Mouse (Mus musculus): ENCODE measurements around the gene Tmem14c. TPM values are rescaled to one million over a fixed set of nuclear protein-coding genes. Genes with fewer than 3 reads are reported as not detected.
"Not testable (repeated sequence)": the region's sequence is repeated elsewhere in the genome, so short reads cannot be mapped to it uniquely, and the experiment has no call there.

Gene Tmem14c
- polyA plus RNA-seq, 1 experiment from 2014 or later = 257 TPM

DNA sequence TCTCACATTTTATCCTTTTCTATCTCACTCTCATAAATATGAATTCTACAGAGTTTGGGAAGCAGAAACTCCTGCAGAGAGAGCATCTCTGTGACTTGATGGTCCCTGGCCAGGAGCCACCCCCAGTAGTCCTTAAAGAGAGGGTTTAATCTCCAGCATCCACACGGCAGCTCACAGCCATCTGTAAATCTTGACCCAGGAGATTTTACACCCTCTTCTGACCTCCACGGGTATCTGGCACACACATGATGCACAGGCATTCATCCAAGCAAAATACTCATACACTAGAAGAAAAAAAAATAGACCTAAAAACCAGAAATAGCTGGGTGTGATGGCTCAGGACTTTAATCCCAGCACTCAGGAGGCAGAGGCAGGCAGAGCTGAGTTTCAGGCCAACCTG lies 27.7 kb upstream of the Tmem14c start:
- no peak overlapping the region for H3K27ac ChIP-seq
- H3K9me3 ChIP-seq (replicated peaks; ENCODE audit: low read length) = no peaks in the 10 kb centered on the region
- H3K36me3 ChIP-seq (ENCODE audit: insufficient read depth, low read length) = no peaks in the 10 kb centered on the region
- H3K9ac ChIP-seq (ENCODE audit: low read depth, low read length) = no peak overlapping the region
- no peak for DNase-seq (ENCODE audit: low spot score)
- no peak for TF ChIP-seq CTCF (IDR thresholded peaks at IDR 0.05; ENCODE audit: low read depth)
- 47% methylated on average over 2 of the region's 2 CpGs for WGBS
- ATAC-seq (replicated peaks; ENCODE audit: low FRiP score, low read depth) = no peak
- no peak overlapping the region for H3K4me3 ChIP-seq (replicated peaks; ENCODE audit: low read depth, low read length)
- H3K4me1 ChIP-seq (replicated peaks; ENCODE audit: insufficient read depth, low read length) = no peaks in the 10 kb centered on the region
- no peak overlapping the region for H3K4me2 ChIP-seq (ENCODE audit: low read length)
- no peaks in the 10 kb centered on the region for H3K27me3 ChIP-seq (ENCODE audit: insufficient read depth, low read length)

DNA sequence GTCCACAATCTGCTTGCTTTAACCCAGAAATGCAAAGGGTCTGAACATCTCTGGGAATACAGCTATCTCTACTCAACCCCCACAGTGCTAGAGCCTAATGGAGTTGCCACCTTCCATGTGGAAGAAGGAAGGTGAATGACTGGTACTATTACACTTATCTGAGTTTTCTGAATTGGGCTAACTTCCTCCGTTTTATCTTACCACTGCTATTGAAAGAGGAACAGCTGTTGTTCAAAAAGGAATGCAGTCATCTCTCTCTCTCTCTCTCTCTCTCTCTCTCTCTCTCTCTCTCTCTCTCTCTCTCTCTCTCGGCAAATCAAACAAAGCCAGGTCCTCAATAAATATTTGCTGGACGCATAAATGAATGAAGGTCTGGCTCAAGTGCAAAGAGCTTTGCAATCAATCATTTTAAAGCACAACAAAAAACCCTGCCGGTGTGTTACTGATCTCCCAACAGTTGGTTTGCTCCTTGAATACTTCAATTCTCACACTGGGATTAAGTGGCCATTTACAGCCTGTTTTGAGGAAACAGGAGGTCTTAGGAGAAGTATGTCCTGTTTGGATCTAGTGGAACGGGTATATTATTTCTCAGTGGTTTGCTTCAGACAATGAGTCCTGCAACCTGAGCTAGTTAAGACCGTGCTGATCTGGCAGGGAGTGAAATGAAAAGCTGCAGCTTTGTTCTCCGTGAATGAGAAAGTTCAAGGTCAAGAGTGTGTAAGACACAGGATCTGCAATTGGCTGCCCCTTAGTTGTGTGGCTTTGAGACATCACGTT lies 21.4 kb upstream of the Tmem14c start:
- peak; percentile 46 for ATAC-seq (replicated peaks; ENCODE audit: low FRiP score, low read depth)
- Histone ChIP-seq H3K27ac (peak overlapping the region; percentile 36; the same call in 1 of the 2 replicates), H3K4me3 (replicated peaks; ENCODE audit: low read depth, low read length) (no peak overlapping the region), H3K4me2 (ENCODE audit: low read length) (peak overlapping the region; percentile 2; the same call in 1 of the 2 replicates), H3K27me3 (ENCODE audit: insufficient read depth, low read length) (no peaks in the 10 kb centered on the region), H3K9ac (ENCODE audit: low read depth, low read length) (no peak overlapping the region), H3K4me1 (replicated peaks; ENCODE audit: insufficient read depth, low read length) (0 out of 2 replicates have a peak, but pooled peaks cover 2% of the 10 kb centered on the region), H3K9me3 (replicated peaks; ENCODE audit: low read length) (no peaks in the 10 kb centered on the region), H3K36me3 (ENCODE audit: insufficient read depth, low read length) (no peaks in the 10 kb centered on the region)
- DNase-seq (ENCODE audit: low spot score) = peak; percentile 79
- 8% methylated on average over 8 of the region's 8 CpGs for WGBS
- TF ChIP-seq CTCF (IDR thresholded peaks at IDR 0.05; ENCODE audit: low read depth) = no peak

DNA sequence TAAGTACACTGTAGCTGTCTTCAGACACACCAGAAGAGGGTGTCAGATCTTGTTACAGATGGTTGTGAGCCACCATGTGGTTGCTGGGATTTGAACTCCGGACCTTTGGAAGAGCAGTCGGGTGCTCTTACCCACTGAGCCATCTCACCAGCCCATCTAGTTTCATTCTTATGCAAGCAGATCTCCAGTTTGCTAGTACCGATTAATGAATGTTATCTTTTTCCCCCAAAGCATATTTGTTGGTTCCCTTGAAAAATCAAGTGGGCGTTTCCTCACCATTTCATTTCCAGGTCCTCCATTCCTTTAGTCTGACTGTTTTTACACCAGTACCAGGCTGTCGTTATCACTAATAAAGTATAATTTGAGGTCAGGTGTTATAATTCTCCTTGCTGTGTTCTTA lies 17.6 kb upstream of the Tmem14c start:
- ATAC-seq (replicated peaks; ENCODE audit: low FRiP score, low read depth); H3K9ac ChIP-seq (ENCODE audit: low read depth, low read length); H3K27ac ChIP-seq; H3K4me3 ChIP-seq (replicated peaks; ENCODE audit: low read depth, low read length); H3K4me1 ChIP-seq (replicated peaks; ENCODE audit: insufficient read depth, low read length); H3K4me2 ChIP-seq (ENCODE audit: low read length); H3K27me3 ChIP-seq (ENCODE audit: insufficient read depth, low read length); H3K36me3 ChIP-seq (ENCODE audit: insufficient read depth, low read length); DNase-seq (ENCODE audit: low spot score); H3K9me3 ChIP-seq (replicated peaks; ENCODE audit: low read length): not testable (repeated sequence)
- WGBS = 89% methylated on average over 5 of the region's 5 CpGs

DNA sequence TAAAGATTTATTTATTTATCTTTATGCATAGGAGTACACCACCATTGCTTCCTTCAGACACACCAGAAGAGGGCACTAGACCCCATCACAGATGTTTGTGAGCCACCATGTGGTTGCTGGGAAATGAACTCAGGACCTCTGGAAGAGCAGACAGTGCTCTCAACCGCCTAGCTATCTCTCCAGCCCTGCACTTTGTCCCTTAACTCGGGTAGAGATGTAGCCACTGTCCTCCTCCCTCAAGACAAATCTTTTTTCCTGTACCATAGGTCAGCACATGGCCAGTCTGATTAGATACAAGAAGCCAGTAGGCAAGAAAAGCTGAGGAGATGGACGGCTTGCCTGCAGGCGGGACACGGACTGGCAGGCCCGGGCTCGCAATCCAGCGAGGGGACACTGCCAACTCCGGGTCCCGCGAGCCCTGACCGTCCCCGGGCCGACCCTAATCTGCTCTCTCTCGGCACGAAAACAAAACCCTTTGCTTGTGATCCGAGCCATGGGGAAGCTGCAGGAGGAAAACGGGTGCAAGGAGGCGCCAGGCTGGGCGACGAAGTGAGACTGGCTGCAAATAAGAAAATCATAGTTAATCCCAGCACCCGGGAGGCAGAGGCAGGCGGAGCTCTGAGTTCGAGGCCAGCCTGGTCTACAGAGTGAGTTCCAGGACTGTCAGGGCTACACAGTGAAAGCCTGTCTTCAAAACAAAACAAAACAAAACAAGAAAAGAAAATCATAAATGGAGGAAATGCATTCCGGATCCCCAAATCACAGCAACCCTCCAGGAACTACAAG lies 15.8 kb upstream of the Tmem14c start:
- DNase-seq (ENCODE audit: low spot score) (peak; percentile 53), ATAC-seq (replicated peaks; ENCODE audit: low FRiP score, low read depth) (peak; percentile 68)
- peak; percentile 65 for TF ChIP-seq CTCF (IDR thresholded peaks at IDR 0.05; ENCODE audit: low read depth)
- peak overlapping the region; percentile 83 for H3K4me2 ChIP-seq (ENCODE audit: low read length)
- H3K9me3 ChIP-seq (replicated peaks; ENCODE audit: low read length) = no peaks in the 10 kb centered on the region
- under 1% methylated on average over 25 of the region's 25 CpGs for WGBS
- peak overlapping the region; percentile 85 for H3K9ac ChIP-seq (ENCODE audit: low read depth, low read length)
- peaks cover 8% of the 10 kb centered on the region; the same call in 1 of the 2 replicates for H3K4me1 ChIP-seq (replicated peaks; ENCODE audit: insufficient read depth, low read length)
- no peaks in the 10 kb centered on the region for H3K27me3 ChIP-seq (ENCODE audit: insufficient read depth, low read length)
- peak overlapping the region; percentile 99 for H3K4me3 ChIP-seq (replicated peaks; ENCODE audit: low read depth, low read length)
- peak overlapping the region; percentile 98 for H3K27ac ChIP-seq
- 0 out of 2 replicates have a peak, but pooled peaks cover 6% of the 10 kb centered on the region for H3K36me3 ChIP-seq (ENCODE audit: insufficient read depth, low read length)

DNA sequence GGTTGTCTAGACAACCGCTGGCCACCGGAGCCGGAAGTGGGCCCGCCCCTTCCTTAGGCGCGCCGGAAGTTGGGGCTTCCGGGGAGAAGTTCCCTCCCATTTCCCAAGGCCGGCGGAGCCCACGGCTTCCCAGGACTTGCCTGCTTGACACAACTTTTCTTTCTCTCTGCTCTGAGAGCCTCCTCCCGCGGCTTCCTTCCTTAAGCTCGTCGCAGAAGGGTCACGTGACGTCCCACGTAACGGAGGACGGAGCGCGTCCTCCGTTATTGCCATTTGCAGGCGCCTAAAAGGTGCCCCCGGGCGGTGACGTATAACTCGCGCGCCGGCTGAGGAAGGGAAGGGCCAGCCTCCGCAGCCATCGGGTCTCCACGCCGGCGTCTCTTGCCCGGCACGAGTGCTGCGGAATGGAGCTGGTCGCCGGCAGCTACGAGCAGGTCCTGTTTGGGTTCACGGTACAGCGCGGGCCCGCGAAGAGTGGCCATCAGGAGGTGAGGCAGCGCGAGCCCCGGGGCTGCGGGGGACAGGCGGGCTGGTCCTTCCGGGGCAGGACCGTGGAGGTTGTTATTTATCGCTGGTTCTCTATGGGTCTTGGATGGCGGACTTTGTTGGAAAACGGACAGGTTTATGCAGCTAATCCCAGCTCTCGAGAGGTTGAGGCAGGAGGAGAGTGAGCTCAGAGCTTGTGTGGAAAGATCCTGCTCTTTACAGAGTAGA lies 15.0 kb upstream of the Tmem14c start, which contains the start of gene Pak1ip1:
Pak1ip1 (plus strand) TSS at position 98 of the 714 bp plus-strand sequence.
- no peak for TF ChIP-seq CTCF (IDR thresholded peaks at IDR 0.05; ENCODE audit: low read depth)
- Histone ChIP-seq H3K27ac (peak within 1 kb of the TSS; percentile 98), H3K9me3 (replicated peaks; ENCODE audit: low read length) (no peaks in the 10 kb centered on the region), H3K9ac (ENCODE audit: low read depth, low read length) (peak within 1 kb of the TSS; percentile 85), H3K4me2 (ENCODE audit: low read length) (peak within 1 kb of the TSS; percentile 84), H3K4me3 (replicated peaks; ENCODE audit: low read depth, low read length) (peak within 1 kb of the TSS; percentile 99), H3K36me3 (ENCODE audit: insufficient read depth, low read length) (peaks cover 13% of the 10 kb centered on the region; the same call in 1 of the 2 replicates), H3K27me3 (ENCODE audit: insufficient read depth, low read length) (no peaks in the 10 kb centered on the region), H3K4me1 (replicated peaks; ENCODE audit: insufficient read depth, low read length) (peaks cover 8% of the 10 kb centered on the region; the same call in 1 of the 2 replicates)
- DNase-seq (ENCODE audit: low spot score) = peak; percentile 96
- peak; percentile 96 for ATAC-seq (replicated peaks; ENCODE audit: low FRiP score, low read depth)
- under 1% methylated on average over 58 of the region's 58 CpGs for WGBS

DNA sequence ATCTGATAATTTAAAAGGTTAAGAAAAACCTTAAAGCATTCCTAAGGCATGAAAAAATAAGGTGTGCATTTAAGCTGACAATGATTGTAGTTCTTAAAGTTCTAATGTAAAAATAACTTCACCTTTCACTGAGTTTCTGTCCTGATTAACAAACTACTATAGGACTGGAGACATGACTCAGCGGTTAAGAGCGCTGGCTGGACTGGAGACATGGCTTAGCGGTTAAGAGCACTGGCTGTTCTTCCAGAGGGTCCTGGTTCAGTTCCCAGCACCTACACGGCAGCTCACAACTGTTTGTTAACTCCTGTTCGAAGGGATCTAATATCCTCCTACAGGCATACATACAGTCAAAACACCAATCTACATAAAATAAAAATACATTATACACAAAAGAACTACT lies 14.1 kb upstream of the Tmem14c start:
- no peaks in the 10 kb centered on the region for H3K9me3 ChIP-seq (replicated peaks; ENCODE audit: low read length)
- no peak overlapping the region for H3K27ac ChIP-seq
- peaks cover 8% of the 10 kb centered on the region; the same call in 1 of the 2 replicates for H3K4me1 ChIP-seq (replicated peaks; ENCODE audit: insufficient read depth, low read length)
- H3K36me3 ChIP-seq (ENCODE audit: insufficient read depth, low read length) = peaks cover 17% of the 10 kb centered on the region; the same call in 1 of the 2 replicates
- peak overlapping the region; percentile 84 for H3K4me2 ChIP-seq (ENCODE audit: low read length)
- H3K9ac ChIP-seq (ENCODE audit: low read depth, low read length) = no peak overlapping the region
- WGBS = 86% methylated on average over 5 of the region's 5 CpGs
- TF ChIP-seq CTCF (IDR thresholded peaks at IDR 0.05; ENCODE audit: low read depth) = no peak
- ATAC-seq (replicated peaks; ENCODE audit: low FRiP score, low read depth) = no peak
- no peaks in the 10 kb centered on the region for H3K27me3 ChIP-seq (ENCODE audit: insufficient read depth, low read length)
- DNase-seq (ENCODE audit: low spot score) = no peak
- H3K4me3 ChIP-seq (replicated peaks; ENCODE audit: low read depth, low read length) = peak overlapping the region; percentile 99

Measured in kidney, postnatal 0 days (tissue).